Mouse (Mus musculus): ENCODE data around the gene Erp44.

- no peak for TF ChIP-seq CTCF (IDR thresholded peaks at IDR 0.05; ENCODE audit: extremely low read depth, insufficient read depth, insufficient read length, insufficient replicate concordance)
- no peak for TF ChIP-seq POLR2A (IDR thresholded peaks at IDR 0.05; ENCODE audit: low read depth, low read length)
Measured at GRCm38 (mm10) chr4:48226800-48227199, 52.6 kb downstream of the Erp44 start.
